Mouse (Mus musculus) CD8-positive naive resting alpha-beta T cell, adult 2 months (primary cell): ENCODE data around the gene Efnb3.

ENCODE experiments used
- DNase-seq, 2 experiments: peaks; one replicate each; pipeline ENCODE4 v3.0.0; 2022; ENCODE audit warnings: low read depth in 2 of 2, low spot score in 2 of 2

Efnb3 gene

DNA sequence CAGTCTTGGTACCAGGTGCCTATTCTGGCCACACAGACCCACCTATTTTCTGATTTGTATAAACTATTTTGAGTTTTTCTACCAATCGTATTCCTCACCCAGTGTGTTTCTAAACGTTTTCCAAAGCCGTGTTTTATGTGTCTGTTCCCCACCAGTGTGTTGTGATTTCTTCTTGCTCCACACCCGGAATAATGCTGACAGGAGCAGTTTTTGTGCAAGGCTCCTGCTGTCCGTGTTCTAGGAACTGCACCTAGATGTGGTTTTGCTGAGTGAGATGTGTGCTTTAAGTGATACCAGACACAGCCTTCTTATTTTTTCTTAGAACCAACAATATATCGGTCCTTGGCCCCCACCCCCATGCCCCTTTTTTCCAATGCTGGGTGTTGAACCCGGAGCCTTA lies 24.0 kb upstream of the Efnb3 start:
- no peak for DNase-seq

DNA sequence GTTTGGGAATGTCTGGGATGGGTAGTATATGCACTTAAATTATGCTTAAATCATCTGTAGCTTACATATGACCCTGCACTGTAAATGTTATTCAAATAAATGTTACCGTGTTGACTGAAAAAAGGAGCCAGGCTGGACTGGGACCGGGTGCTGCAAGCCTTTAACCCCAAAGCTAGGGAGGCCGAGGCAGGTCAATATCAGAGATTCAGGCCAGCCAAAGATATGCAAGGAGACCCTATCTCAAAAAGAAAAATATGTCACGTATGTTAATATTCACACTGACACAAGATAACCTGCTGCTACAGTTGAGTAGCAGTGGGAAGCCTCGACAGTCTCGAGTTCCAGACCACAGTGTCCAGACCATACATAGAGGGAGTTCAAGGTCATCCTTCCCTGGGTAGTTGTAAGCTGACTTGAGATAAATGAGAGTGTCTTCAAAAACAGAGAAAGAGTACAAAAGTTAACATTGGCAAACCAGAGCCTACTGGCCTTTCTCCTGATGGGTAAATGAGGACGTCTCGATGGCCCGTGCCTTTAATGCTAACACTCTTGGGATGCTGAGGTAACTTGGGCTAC lies 22.3 kb upstream of the Efnb3 start:
- no peak for DNase-seq

DNA sequence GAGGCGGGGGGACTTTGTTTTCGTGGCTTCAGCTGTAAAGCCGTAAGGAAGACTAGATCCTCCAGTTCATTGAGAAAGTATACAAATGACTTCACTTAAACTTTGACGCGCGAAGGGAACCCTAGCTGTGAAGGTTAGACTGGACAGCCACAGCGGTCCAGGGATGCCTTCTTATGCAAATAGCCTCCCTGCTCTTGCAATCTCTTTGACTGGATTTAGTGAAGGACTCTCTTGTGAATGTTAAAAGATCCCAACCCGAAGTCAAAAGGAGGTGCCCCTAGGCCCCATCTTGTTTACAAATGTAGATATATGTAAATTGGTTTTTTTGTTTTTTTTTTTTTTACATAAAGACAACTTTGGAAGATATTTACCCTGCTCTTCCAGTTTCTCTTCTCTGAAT lies 21.8 kb upstream of the Efnb3 start:
- DNase-seq = no peak

DNA sequence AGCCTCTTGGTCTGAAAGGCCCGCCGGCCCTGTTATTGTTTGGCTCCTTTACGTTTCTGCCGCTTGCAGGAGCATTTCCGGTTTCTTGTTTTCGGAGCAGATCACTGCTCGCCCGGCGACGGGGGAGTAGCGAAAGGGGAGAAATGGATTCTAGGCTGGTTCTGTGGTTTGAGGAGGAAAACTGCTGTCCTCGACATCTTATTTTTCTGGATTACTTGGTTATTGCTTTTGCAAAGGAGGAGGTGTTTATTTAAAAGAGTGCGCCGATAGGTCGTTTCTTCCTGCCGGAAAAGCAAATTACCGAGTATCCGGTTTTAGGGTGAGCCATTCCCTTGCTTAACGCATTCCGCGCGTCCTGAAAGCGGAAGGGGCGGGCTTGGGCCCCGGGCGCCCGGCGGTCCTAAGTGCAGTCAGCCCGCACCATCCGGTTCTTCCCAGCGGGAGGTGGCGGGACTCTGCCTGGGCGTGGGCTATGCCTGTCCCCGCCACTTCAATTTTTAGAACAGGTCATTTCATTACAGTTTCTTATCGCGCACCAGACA lies 21.2 kb upstream of the Efnb3 start:
- peak; percentile 75 to 83 for DNase-seq

DNA sequence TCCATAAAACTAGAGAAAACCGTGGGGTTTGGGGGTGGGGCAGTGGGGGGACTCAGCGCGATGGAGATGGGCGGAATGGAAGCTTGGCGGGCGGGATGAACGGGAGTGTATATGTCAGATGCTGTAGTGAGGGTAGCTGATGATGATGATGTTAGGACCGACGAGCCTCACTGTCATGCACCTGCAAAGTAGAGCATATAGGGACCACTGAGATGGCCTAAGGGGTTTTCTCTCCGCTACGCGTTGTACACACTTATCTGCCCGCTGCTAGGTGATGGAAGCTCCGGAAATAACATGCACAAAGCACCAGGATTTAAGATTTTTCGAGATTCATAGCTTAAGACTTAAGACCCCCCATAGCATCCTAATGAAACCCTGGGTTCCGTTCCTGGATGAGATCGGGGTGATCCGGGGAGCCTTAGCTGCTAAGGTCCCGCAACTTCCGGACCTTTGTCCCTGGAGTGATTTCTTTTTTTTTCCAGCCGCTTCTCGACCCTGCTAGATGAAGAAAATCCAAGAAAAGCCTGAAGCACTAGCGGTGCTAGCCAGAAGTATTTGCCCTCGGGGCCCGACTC lies 20.7 kb upstream of the Efnb3 start:
- peak in 1 of 2 experiments; percentile 42 for DNase-seq

DNA sequence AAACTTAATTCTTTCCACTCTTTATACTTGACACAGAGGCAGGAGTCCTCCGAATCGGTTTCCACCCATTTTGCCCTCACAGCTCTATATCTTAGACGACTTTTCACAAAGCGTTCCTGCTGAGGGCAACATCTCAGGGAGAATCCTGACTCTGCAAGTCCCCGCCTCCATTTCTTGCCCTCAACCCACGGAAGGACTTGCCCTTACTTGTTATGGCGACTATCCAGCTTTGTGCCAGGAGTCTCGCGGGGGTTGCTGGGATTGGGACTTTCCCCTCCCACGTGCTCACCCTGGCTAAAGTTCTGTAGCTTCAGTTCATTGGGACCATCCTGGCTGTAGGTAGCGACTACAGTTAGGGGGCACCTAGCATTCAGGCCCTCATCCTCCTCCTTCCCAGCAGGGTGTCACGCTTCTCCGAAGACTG lies 20.1 kb upstream of the Efnb3 start, which contains the start of the genes Wrap53 and Trp53:
TSS of gene Wrap53 (minus strand) at position 165 of the 424 bp plus-strand sequence.
TSS of gene Trp53 (plus strand) at position 269 of the 424 bp plus-strand sequence.
- peak; percentile 83 to 84 for DNase-seq

DNA sequence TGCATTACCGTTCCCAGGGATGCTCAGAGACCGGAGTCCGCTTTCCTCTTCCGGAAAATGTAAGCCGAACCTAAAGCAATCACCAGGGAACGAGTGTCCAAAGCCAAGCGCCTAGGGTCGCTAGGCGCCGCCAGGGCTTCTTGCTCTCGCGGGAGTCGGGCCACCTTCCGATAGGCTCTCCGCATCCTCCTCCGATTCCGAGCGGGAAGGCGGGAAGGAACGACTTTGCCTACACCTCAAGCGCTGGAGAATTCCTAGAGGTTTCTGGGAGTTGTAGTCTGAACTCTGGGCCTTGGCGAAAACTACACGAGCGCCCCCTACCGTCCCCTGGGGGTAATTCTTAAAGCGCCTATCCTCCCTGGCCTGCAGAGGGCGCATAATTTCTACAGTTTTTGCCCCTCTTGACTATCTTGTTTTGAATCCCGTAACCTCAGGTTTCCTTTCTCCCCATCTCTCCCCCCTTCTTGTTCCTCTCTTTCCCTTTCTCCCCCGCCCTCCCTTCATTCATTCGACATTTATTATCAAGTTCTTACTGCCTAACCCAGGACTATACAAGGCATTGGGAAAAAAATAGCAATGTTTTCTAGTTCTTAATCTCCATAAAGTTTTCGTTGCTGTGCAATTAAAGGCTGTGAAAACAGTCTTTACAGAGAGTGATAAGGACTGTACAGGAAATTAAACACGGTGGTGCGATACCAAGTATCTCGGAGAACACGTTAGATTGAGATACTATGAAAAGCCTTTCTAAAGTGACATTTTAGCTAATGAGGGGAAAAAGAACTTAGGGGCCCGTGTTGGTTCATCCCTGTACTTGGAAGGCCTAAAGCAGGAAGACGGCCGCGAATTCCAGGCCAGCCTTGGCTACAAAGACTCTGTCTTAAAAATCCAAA lies 19.4 kb upstream of the Efnb3 start:
- DNase-seq = peak; percentile 96 to 98

DNA sequence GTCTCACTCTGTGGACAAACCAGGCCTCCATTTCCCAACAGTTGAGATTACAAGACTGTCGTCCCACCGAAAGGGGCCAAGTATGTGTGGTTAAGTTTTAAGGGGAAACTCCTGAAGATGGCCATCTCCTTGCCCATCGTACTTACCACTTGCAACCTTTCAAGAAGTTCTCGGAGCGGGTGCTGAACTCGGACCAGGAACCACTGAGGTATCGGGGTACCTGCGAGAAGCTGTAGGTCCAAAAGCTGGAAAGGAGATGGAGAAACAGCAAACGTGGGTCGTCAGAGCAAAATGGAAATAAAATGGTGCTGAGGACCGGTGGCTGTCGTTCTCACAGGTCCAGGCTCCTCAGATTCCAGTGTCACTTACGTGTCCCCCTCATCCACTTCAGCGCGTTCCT lies 18.3 kb upstream of the Efnb3 start:
- DNase-seq = no peak

DNA sequence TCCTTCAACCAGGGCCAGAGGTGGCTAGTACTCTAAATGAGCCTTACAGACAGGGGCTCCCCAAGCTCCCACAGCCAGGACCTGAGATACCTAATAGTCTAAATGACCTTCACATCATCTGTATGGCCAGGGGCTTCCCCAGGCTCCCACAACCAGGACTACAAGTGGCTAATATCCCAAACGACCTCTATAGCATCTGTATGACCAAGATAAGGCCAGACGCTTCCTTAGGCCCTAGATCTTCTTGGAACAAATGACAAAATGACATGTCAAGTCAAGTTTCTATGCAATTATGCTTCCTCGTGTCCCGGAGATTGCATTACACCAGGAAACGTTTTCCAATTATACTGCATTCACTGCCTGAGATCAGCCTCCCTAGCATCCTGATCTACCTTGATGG lies 16.3 kb upstream of the Efnb3 start:
- no peak for DNase-seq

DNA sequence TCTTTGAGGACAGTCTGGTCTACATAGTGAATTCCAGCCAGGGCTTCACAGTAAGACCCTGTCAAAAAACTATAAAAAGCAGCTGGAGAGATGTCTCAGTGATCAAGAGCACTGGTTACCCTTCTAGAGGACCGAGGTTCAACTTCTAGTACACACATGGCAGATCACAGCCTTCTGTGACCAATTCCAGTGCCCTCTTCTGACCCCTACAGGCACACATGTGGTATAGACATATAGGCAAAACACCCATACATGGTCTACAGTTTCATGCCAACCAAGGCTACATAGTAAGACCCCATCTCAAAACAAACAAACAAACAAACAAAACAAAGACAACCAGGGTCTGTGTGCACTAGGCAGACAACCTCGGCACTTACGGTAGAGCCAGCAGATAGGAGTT lies 15.2 kb upstream of the Efnb3 start:
- peak; percentile 20 to 22 for DNase-seq

DNA sequence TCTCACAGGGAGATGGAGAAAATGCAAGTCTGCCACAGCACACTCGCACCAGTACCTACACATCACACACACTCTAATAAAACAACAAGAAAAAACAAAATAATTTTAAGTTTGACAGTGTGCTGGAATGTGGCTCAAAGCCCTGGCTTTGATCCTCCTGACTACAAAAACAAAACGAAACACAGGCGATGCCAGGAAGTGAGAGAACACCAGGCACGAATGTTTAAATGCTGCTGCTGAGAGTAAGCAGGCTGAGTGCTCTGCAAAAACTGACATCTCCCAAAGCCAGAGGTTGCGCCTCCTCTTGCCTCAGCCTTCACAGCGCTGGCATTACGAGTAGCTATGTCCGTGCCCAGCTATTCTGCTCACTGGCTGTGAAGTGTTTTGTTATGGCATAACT lies 5.1 kb upstream of the Efnb3 start:
- DNase-seq = no peak

DNA sequence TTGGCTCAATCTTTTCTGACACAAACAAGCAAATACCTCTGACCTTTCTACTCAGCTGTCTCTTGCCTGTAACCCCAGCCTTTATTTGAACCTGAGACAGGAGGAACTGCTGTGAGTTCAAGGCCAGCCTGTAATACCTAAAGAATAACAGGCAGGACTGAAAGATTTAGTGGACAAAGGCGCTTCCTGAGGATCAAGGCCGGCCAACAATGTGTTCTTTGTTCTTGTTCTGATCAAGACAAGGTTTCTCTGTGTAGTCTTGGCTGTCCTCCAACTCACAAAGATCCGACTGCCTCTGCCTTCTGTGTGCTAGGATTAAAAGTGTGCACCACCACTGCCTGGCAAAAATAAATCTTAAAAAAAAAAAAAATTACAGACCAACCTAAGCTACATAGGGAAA lies 4.4 kb upstream of the Efnb3 start:
- no peak for DNase-seq

DNA sequence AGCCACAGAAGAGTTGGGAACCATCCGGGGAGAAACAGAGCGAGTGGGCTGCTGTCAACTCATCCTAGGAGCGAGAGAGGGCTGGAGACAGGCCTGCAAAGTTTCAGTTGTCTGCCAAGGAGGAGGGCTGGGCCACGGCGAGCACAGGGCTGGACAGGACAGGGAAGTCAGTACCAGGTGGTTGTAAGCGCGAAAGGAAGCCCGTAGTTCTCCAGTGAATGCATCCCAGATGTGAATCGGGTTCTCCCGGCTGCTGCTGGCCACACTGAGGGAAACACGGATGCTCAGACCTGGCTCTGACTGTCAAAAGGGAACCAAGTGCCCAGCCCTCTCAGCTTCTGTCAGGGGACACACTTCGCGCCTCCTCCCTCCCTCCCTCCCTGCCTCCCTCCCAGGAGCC lies 3.4 kb upstream of the Efnb3 start:
- DNase-seq = no peak

DNA sequence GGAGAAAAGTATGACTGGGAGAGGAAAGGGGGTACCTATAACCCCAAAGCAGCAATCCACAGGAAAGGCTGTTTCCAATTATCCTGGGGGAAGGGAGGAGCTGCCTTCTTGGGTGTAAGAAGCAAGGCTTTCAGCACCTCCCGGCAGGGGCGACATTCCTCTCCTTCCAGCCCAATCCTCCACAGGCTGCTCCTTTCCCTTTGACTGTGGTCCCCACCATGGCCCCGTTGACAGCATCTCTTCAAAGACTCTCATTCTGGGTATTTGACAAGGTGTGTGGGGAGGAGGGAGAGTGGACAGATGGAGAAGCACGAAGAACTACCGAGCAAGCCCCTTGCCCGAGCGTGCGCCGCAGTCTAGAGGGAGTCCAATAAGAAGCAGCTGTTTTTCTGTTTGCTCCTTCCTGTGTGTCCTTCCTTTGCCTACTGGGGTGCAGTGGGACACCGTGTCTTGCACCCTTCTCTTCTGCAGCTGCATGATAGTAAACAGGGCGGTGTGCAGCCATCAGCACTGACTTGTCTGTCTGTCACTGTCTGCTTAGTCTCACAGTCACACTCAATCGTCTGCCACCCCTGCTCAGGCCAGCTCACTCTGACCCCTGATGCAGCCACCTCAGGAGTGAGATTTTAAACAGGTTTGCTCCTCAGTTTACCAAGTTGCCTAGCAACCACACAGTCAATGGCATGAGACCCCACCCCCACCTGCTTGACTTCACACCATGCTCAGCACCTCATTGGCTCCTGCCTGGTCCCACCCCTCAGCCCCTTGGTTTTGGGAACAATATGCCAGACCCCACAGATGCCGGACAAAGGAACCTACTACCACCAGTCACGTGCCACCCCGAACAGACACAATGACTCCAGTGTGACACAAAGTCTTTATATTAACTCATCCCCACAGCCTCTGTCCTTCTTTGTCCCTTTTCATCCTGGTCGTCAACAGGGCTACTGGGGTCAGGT lies 1.2 kb upstream of the Efnb3 start:
- DNase-seq = no peak

DNA sequence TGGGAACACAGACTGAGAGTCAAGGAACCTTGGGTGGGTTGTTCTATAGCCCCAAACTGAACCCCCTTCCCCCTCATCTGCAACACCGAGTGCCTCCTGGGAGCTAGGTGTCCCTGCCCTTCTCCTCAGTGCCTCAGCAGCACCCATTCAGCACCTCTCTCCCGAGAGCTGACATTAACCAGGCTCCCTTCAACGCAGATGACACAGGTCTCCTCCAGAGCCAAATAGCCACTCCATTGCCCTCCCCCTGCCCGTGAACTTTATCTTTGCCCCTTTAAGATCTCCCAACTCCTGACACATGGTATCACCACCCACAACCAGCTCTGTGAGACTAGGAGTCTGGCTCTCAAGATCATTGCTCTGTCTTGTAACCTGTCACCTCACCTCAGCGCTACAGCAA lies 822 bp downstream of the Efnb3 start:
- no peak for DNase-seq

DNA sequence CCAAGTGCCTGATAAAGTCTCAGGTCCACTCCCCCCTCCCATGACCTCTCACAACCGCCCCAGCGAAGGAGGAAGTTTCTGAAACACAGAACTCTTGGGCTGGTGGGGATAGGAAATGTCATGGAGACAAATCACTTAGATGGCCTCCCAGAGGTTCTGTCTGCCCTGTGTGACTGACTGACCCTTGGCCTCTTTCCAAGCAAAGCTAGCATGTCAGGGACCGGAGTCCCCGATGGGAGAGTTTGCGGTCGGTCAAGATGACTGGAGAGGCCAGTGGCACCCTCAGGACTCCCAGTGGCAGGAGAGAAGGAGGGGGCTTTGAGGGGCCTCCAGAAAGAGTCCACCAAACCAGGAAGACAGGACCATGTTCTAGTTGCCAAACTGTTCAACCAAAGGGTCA lies 1.2 kb downstream of the Efnb3 start:
- DNase-seq = no peak

DNA sequence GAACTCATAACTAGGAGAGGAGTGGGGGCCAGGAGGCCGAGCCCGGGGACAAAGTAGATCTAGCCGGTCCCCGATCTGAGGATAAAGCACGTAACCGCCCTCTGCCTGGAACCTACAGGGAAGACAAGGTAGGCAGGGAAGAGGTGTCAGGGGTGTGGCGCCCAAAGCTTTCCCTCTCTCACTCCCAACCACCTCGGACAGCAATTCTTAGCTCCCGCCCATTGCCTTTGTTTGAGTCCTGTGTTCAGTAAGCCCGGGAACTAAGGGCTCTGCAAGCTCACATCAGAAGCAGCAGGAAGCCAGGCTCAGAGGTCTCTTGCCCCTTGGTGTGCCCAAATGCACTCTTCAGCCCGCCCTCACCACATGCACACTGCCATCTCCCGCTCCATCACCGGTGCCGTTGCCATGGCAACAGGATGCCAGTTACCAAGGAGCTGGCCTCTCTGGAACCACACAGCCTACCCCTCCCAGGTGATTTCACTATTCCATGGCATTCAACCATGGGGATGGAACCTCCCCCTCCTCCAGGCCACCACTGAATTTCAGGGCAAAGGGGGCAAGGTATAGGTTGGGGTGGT lies 2.5 kb downstream of the Efnb3 start:
- DNase-seq = no peak

DNA sequence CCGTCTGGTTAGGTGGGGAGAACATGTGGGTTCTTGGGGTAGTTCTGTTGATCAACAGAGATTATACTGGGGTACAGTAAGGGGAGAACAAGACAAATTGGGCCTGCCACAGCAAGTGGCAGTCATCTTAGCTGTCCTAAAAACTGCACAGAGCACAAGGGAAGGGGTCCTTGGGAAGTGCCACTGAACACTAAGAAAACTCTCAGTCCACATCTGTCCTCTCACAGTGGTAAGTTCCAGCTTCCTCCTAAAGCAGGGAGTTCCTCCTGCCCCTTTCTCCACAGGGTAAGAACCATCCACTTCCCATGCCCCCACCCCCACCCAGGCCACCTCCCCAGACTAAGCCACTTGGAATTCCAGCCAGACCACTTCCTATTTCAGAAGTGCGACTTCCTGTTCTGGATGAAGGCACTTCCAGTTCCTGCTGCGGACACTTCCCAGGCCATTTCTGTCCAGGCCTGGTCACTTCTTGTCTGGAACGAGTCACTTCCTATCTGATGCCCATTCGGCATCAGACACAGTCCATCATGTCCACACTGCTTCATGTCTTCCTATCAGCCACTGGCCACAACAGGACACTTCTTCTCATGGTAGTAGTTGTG lies 5.4 kb downstream of the Efnb3 start:
- DNase-seq = no peak

DNA sequence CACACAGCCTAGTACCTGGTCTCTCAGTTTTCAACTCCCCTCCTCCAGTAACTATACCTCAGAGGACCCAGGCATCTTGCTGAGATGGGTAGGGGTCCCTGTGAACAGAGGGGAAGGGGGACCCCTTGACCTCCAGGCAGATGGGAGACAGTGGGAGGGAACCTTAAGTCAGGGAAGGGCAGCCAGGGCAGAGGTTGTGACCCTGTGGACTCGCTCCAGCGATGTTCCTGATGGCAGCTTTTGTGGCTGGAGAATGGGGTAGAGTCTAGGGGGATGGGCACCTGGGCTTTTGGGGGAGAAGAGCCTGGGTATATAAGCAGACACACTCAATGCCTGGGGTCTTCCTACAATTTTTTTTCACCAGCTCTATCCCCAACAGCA lies 6.7 kb downstream of the Efnb3 start:
- no peak for DNase-seq
